Mouse (Mus musculus): Measurements from ENCODE around the gene Olfr821. TPM values are rescaled to one million over a fixed set of nuclear protein-coding genes. Genes with fewer than 3 reads are reported as not detected.
"Not testable (repeated sequence)": the region's sequence is repeated elsewhere in the genome, so short reads cannot be mapped to it uniquely, and the experiment has no call there.

Olfr821 gene
- polyA plus RNA-seq (2016; fragmentation: Nextera tagmentation; extraction: Ambion mirVana) = not detected in 2 replicates

GRCm38 (mm10) chr10:130030048-130030447 lies at the start of gene Olfr821:
Gene Olfr821, plus strand, starts transcription at chr10:130030348.
- Histone ChIP-seq H3K27me3 (ENCODE audit: low read depth, poor library complexity, severe bottlenecking) (no peaks in the 10 kb centered on the region), H3K4me3 (no peak within 1 kb of the TSS), H3K9me3 (replicated peaks) (no peaks in the 10 kb centered on the region), H3K27ac (replicated peaks) (no peak within 1 kb of the TSS), H3K4me1 (no peaks in the 10 kb centered on the region), H3K36me3 (no peaks in the 10 kb centered on the region)
- no peak for DNase-seq (ENCODE audit: low spot score)

- H3K27me3 ChIP-seq (ENCODE audit: low read depth, poor library complexity, severe bottlenecking); DNase-seq (ENCODE audit: low spot score); H3K9me3 ChIP-seq (replicated peaks); H3K27ac ChIP-seq (replicated peaks); H3K4me3 ChIP-seq; H3K36me3 ChIP-seq; H3K4me1 ChIP-seq: not testable (repeated sequence)
- WGBS = no CpG with 5 or more reads among the region's 3 CpGs
These were observed 48.3 kb upstream of the Olfr821 start for GRCm38 (mm10) chr10:129981867-129982266.

DNA sequence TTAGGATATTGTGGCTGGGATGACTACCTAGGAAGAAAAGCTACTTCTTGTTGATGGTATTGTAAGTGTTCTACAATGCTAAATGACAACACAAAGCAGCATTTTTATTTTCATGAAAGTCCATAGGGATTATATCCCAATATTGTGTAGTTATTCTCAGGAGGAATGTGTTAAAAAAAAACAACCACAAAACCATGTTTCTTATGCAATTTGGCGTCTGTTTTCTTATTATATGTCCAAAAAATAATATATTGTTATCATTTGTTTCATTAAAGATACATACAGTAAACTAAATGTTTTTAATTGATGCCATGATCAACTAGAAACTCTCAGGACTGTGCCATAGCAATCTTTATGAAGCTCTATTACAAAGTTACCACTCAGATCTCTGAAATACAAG lies 45.2 kb upstream of the Olfr821 start, which contains the start of gene Gm10310:
TSS of gene Gm10310 (minus strand) at position 101 of the 400 bp plus-strand sequence.
- not testable (repeated sequence) for DNase-seq (ENCODE audit: low spot score); H3K27ac ChIP-seq (replicated peaks); H3K4me1 ChIP-seq; H3K4me3 ChIP-seq; H3K27me3 ChIP-seq (ENCODE audit: low read depth, poor library complexity, severe bottlenecking); H3K36me3 ChIP-seq; H3K9me3 ChIP-seq (replicated peaks)
- no CpG with 5 or more reads among the region's 1 CpGs for WGBS

- not testable (repeated sequence) for DNase-seq (ENCODE audit: low spot score); H3K27ac ChIP-seq (replicated peaks); H3K4me1 ChIP-seq; H3K4me3 ChIP-seq; H3K36me3 ChIP-seq; H3K27me3 ChIP-seq (ENCODE audit: low read depth, poor library complexity, severe bottlenecking); H3K9me3 ChIP-seq (replicated peaks)
- 91% methylated on average over 4 of the region's 4 CpGs for WGBS
These were observed 26.0 kb upstream of the Olfr821 start for GRCm38 (mm10) chr10:130004104-130004503.

GRCm38 (mm10) chr10:130005366-130005765 lies 24.8 kb upstream of the Olfr821 start:
- H3K4me3 ChIP-seq; H3K27me3 ChIP-seq (ENCODE audit: low read depth, poor library complexity, severe bottlenecking); H3K9me3 ChIP-seq (replicated peaks); H3K4me1 ChIP-seq; DNase-seq (ENCODE audit: low spot score); H3K27ac ChIP-seq (replicated peaks); H3K36me3 ChIP-seq: not testable (repeated sequence)
- WGBS = 85% methylated on average over 4 of the region's 4 CpGs

DNA sequence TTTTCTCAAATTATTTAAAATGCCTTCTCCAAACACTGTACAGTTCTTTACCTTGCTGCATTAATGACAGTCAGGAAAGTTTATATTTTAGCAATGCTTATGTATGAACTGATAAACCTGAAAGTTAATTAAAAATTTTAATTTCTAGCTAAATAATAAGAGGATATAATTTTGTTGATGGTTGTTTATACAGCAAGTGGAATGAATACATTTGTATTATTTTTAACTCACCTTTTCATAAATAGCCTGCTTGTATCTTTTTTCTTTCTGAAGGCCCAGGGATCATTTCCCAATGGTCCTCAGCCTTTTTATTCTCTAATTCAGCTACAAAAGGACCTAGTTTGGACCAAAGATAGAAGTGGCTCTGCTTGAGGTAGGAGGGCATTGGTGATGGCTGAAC lies 17.8 kb upstream of the Olfr821 start, which contains the start of gene Olfr820:
TSS of gene Olfr820 (plus strand) at position 301 of the 400 bp plus-strand sequence.
- DNase-seq (ENCODE audit: low spot score) = no peak
- no peaks in the 10 kb centered on the region for H3K27me3 ChIP-seq (ENCODE audit: low read depth, poor library complexity, severe bottlenecking)
- no peaks in the 10 kb centered on the region for H3K9me3 ChIP-seq (replicated peaks)
- no peaks in the 10 kb centered on the region for H3K36me3 ChIP-seq
- H3K4me3 ChIP-seq = no peak within 1 kb of the TSS
- no peaks in the 10 kb centered on the region for H3K4me1 ChIP-seq
- no peak within 1 kb of the TSS for H3K27ac ChIP-seq (replicated peaks)

DNA sequence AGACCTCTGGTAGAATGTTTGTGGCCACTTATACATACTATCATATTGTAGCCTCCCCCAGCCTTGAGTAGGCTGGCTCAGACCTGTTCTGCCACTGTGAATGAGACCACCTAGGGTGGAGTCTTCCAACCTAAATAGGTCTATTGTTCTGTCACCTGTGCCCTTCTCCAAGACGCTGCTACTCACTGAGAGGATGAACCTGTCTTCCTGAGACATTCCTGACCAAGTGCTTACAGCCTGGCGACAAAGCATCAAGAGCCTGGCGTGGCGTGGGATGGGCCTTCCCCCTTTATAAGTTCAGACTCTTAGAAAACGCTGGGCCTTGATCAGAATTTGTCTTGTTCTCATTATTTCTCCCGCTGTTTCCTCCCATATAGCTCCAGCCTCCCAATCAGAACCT lies 6.9 kb downstream of the Olfr821 start:
- 66% methylated on average over 6 of the region's 6 CpGs for WGBS
- Histone ChIP-seq H3K27me3 (ENCODE audit: low read depth, poor library complexity, severe bottlenecking) (no peaks in the 10 kb centered on the region), H3K4me1 (no peaks in the 10 kb centered on the region), H3K9me3 (replicated peaks) (no peaks in the 10 kb centered on the region), H3K4me3 (no peak overlapping the region), H3K27ac (replicated peaks) (no peak overlapping the region), H3K36me3 (no peaks in the 10 kb centered on the region)
- no peak for DNase-seq (ENCODE audit: low spot score)

DNA sequence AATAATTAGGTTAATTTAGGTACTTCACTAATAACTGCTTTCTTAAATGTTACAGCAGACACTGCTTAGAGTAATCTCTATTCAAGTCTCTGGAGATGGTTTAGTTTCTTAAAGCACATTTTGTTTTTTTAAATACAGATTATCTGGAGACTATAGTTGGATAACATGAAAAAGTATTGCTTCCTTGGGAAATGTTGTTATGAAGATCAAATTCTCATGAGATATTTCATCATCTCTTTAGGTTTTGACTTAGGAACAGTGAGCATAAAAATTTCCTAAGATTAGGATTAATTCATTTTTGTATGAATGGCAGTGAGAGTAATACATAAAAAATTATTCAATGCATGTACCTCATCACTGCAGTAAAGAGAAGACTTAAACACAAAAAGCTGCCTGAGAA lies 40.8 kb downstream of the Olfr821 start, which contains the start of gene Olfr822:
TSS of gene Olfr822 (plus strand) at position 301 of the 400 bp plus-strand sequence.
- H3K4me3 ChIP-seq = no peak within 1 kb of the TSS
- DNase-seq (ENCODE audit: low spot score) = no peak
- H3K27ac ChIP-seq (replicated peaks) = no peak within 1 kb of the TSS
- H3K36me3 ChIP-seq = no peaks in the 10 kb centered on the region
- H3K4me1 ChIP-seq = no peaks in the 10 kb centered on the region
- no peaks in the 10 kb centered on the region for H3K27me3 ChIP-seq (ENCODE audit: low read depth, poor library complexity, severe bottlenecking)
- no peaks in the 10 kb centered on the region for H3K9me3 ChIP-seq (replicated peaks)

Other genes with a start within 250 kb of the Olfr821 start
- gene Olfr810, start 235.4 kb upstream of the Olfr821 start, polyA plus RNA-seq (2016; fragmentation: Nextera tagmentation; extraction: Ambion mirVana) = not detected in 2 replicates
- gene Olfr811, start 226.0 kb upstream of the Olfr821 start, polyA plus RNA-seq (2016; fragmentation: Nextera tagmentation; extraction: Ambion mirVana) = not detected in 2 replicates
- not detected in 2 replicates for gene Olfr812, start 184.3 kb upstream of the Olfr821 start, polyA plus RNA-seq (2016; fragmentation: Nextera tagmentation; extraction: Ambion mirVana)
- not detected in 2 replicates for gene Olfr813, start 175.0 kb upstream of the Olfr821 start, polyA plus RNA-seq (2016; fragmentation: Nextera tagmentation; extraction: Ambion mirVana)
- not detected in 2 replicates for gene Olfr814, start 150.5 kb upstream of the Olfr821 start, polyA plus RNA-seq (2016; fragmentation: Nextera tagmentation; extraction: Ambion mirVana)
- gene Olfr815, start 124.5 kb upstream of the Olfr821 start, polyA plus RNA-seq (2016; fragmentation: Nextera tagmentation; extraction: Ambion mirVana) = not detected in 2 replicates
- gene Olfr816, start 114.8 kb upstream of the Olfr821 start, polyA plus RNA-seq (2016; fragmentation: Nextera tagmentation; extraction: Ambion mirVana) = not detected in 2 replicates
- not detected in 2 replicates for gene Olfr818, start 81.2 kb upstream of the Olfr821 start, polyA plus RNA-seq (2016; fragmentation: Nextera tagmentation; extraction: Ambion mirVana)
- not detected in 2 replicates for gene Olfr819, start 63.1 kb upstream of the Olfr821 start, polyA plus RNA-seq (2016; fragmentation: Nextera tagmentation; extraction: Ambion mirVana)
- not detected in 2 replicates for gene Olfr247, start 54.2 kb upstream of the Olfr821 start, polyA plus RNA-seq (2016; fragmentation: Nextera tagmentation; extraction: Ambion mirVana)
- not detected in 2 replicates for gene Gm10310, start 45.3 kb upstream of the Olfr821 start, polyA plus RNA-seq (2016; fragmentation: Nextera tagmentation; extraction: Ambion mirVana)
- not detected in 2 replicates for gene Olfr820, start 17.7 kb upstream of the Olfr821 start, polyA plus RNA-seq (2016; fragmentation: Nextera tagmentation; extraction: Ambion mirVana)
- gene Olfr822, start 40.9 kb downstream of the Olfr821 start, polyA plus RNA-seq (2016; fragmentation: Nextera tagmentation; extraction: Ambion mirVana) = not detected in 2 replicates
- not detected in 2 replicates for gene Olfr823, start 85.0 kb downstream of the Olfr821 start, polyA plus RNA-seq (2016; fragmentation: Nextera tagmentation; extraction: Ambion mirVana)
- not detected in 2 replicates for gene Olfr824, start 99.7 kb downstream of the Olfr821 start, polyA plus RNA-seq (2016; fragmentation: Nextera tagmentation; extraction: Ambion mirVana)
- not detected in 2 replicates for gene Olfr825, start 136.4 kb downstream of the Olfr821 start, polyA plus RNA-seq (2016; fragmentation: Nextera tagmentation; extraction: Ambion mirVana)
- gene Olfr826, start 153.8 kb downstream of the Olfr821 start, polyA plus RNA-seq (2016; fragmentation: Nextera tagmentation; extraction: Ambion mirVana) = not detected in 2 replicates
- gene Olfr827, start 184.1 kb downstream of the Olfr821 start, polyA plus RNA-seq (2016; fragmentation: Nextera tagmentation; extraction: Ambion mirVana) = not detected in 2 replicates
- 13.4 and 16.0 TPM in 2 replicates for gene Neurod4, start 249.9 kb downstream of the Olfr821 start, polyA plus RNA-seq (2016; fragmentation: Nextera tagmentation; extraction: Ambion mirVana)